Mouse (Mus musculus): ENCODE data around the gene Gm10024. TPM values are rescaled to one million over a fixed set of nuclear protein-coding genes. Genes with fewer than 3 reads are reported as not detected.
"Not testable (repeated sequence)": the region's sequence is repeated elsewhere in the genome, so short reads cannot be mapped to it uniquely, and the experiment has no call there.

Gene Gm10024
- total RNA-seq, 1 experiment from 2014 or later, result not detected

DNA sequence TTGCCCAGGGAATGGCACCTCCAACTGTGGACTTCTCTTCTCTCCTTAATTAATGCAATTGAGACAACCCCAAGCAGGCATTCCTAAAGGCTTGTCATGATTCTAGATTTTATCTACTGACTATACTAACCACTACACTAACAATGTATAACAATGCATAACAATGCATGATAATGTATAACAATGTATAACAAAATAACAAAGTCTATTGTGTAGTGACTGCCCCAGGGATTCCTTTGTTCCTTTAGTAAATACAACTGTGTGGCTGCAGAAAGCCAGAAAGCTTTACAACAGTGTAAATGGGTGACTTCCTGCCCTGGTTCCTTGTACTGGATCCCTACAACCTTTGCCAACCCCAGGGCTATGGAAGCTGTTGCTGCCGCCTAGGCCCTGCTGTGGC lies 24.7 kb downstream of the Gm10024 start:
- no peak for DNase-seq

DNA sequence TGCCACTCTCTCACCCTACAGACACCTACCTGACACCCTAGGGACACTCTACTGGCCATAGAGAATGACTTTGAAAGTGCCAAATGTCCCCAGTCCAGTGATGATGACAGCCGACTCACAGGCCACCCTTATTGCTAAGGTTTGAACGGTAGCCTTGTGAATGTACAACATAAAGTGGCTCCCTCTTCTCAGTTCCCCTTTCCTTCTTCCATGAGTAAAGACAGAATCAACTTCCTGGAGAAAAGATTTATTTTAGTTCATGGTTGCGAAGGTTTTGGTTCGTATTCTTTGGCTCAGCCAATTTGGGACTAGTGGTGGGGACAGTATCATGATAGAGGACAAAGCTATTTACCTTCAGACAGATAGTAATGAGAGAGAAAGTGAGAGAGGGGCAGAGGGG lies 27.7 kb downstream of the Gm10024 start:
- DNase-seq, result no peak

DNA sequence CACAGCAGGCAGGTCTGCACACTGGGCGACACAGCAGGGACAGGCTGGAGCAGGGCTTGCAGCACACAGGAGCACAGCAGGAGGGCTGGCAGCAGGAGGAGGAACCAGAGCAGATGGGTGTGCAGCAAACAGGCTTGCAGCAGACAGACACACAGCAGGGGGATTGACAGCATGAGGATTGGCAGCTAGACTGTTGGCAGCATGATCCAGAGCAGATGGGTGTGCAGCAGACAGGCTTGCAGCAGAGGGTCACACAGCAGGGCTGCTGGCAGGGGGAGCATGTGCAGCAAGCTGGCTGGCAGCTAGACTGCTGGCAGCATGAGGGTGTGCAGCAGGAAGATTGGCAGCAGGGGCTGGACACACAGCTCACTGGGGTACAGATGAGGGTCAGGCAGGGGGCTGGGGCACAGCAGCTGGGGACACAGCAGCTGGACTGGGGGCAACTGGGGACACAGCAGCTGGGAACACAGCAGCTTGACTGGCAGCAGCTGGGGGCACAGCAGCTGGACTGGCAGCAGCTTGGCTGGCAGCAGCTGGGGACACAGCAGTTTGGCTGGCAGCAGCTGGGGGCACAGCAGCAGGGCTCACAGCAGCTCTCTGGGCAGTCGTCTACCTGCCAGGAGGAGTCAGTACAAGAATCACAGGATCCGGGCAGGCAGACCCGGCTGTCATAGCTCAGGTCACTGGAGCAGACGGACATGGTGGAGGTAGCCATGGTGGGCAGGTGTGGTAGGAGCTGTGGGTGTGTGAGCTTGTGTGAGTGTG lies 30.8 kb downstream of the Gm10024 start, which contains the start of gene Gm18596:
Gene Gm18596 (minus strand): TSS at position 715 of the 765 bp plus-strand sequence.
- DNase-seq, result not testable (repeated sequence)

DNA sequence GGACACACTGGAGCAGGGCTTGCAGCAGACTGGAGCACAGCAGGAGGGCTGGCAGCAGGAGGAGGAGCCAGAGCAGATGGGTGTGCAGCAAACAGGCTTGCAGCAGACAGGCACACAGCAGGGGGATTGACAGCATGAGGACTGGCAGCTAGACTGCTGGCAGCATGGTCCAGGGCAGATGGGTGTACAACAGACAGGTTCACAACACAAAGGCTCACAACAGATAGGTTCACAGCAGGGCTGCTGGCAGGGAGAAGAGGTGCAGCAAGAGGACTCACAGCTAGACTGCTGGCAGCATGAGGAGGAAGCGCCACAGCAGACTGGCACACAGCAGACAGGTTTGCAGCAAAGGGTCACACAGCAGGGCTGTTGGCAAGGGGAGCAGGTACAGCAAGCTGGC lies 39.4 kb downstream of the Gm10024 start:
- DNase-seq, result not testable (repeated sequence)

DNA sequence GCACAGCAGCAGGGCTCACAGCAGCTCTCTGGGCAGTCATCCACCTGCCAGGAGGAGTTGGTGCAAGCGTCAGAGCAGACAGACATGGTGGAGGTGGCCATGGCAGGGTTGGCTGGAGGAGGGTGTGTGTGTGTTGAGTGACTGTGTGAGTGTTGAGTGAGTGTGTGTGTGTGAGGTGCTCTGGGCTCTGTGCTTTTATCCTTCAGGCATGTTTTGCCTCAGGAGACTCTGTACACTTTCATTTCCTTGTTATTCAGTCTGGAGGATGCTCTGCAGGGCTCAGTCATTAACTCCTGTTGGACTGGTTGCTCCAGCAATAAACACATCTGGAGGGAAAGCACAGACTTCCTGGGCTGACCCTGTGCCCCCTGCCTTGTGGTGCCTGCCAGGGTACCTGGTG lies 40.0 kb downstream of the Gm10024 start, which contains the start of gene Gm9736:
Gene Gm9736 (minus strand): TSS at position 101 of the 400 bp plus-strand sequence.
- DNase-seq, result not testable (repeated sequence)

DNA sequence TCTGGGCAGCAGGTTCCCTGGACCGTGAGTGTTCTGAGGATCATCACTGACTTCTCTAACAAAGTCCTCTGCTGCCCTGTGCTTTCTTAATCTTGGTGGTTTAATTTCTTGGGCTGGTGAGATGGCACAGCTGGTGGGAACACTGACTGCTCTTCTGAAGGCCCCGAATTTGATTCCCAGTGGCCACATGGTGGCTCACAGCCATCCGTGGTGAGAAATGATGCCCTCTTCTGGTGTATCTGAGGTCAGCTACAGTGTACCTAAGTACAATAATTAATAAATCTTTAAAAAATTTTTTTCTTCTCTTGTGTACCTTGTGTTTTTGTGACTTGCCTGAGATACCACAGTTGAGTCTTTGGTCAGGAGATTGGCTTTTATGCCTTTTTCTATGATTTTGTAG lies 41.1 kb downstream of the Gm10024 start:
- DNase-seq, result not testable (repeated sequence)

DNA sequence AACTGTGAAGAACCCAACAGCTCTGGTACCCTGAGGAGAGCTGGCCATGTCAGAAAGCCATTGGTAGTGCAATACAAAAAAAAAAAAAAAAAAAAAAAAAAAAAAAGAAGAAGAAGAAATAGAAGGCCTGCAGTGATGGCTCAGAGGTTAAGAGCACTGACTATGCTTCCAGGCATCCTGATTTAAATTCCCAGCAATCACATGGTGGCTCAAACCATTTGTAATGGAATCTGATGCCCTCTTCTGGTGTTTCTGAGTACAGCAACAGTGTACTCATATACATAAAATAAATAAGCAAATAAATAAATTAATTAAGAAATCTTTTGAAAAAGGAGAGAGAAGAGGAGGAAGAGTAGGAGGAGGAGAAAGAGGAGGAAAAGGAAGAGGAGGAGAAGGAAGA lies 42.2 kb downstream of the Gm10024 start:
- DNase-seq, result no peak

DNA sequence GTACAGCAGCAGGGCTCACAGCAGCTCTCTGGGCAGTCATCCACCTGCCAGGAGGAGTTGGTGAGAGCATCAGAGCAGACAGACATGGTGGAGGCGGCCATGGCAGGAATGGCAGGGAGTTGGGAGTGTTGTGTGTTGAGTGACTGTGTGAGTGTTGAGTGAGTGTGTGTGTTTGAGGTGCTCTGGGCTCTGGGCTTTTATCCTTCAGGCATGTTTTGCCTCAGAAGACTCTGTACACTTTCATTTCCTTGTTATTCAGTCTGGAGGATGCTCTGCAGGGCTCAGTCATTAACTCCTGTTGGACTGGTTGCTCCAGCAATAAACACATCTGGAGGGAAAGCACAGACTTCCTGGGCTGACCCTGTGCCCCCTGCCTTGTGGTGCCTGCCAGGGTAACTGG lies 48.3 kb downstream of the Gm10024 start, which contains the start of gene Gm3233:
Gene Gm3233 (minus strand): TSS at position 101 of the 400 bp plus-strand sequence.
- DNase-seq, result not testable (repeated sequence)

Other genes with a start within 250 kb of the Gm10024 start
- 23.1 and 24.6 TPM in 2 replicates for gene Fam207a, start 195.7 kb upstream of the Gm10024 start, total RNA-seq (2021)
- 2.2 and 3.3 TPM in 2 replicates for gene Itgb2, start 181.2 kb upstream of the Gm10024 start, total RNA-seq (2021)
- 154 and 195 TPM in 2 replicates for gene Pttg1ip, start 129.7 kb upstream of the Gm10024 start, total RNA-seq (2021)
- 104 and 117 TPM in 2 replicates for gene Sumo3, start 105.4 kb upstream of the Gm10024 start, total RNA-seq (2021)
- gene Gm49325, start 105.3 kb upstream of the Gm10024 start, total RNA-seq (2021), result 20.9 TPM in 1 of 2 replicates, not detected in the other
- gene Ube2g2, start 89.2 kb upstream of the Gm10024 start, total RNA-seq (2021), result 45.4 and 45.5 TPM in 2 replicates
- gene Tspear, start 24.9 kb upstream of the Gm10024 start, total RNA-seq (2021), result 0.39 and 0.86 TPM in 2 replicates
- gene Gm19402, start 20.7 kb upstream of the Gm10024 start, total RNA-seq (2021), result not detected in 2 replicates
- not detected in 2 replicates for gene Gm9508, start 14.2 kb upstream of the Gm10024 start, total RNA-seq (2021)
- not detected in 2 replicates for gene Gm10272, start 4.8 kb upstream of the Gm10024 start, total RNA-seq (2021)
- gene Gm10142, start 4.3 kb downstream of the Gm10024 start, total RNA-seq (2021), result not detected in 2 replicates
- not detected in 2 replicates for gene Krtap12-1, start 9.1 kb downstream of the Gm10024 start, total RNA-seq (2021)
- not detected in 2 replicates for gene Gm10100, start 15.0 kb downstream of the Gm10024 start, total RNA-seq (2021)
- not detected in 2 replicates for gene Gm18596, start 31.2 kb downstream of the Gm10024 start, total RNA-seq (2021)
- not detected in 2 replicates for gene Gm9736, start 39.9 kb downstream of the Gm10024 start, total RNA-seq (2021)
- not detected in 2 replicates for gene Gm3233, start 48.2 kb downstream of the Gm10024 start, total RNA-seq (2021)
- gene Gm3238, start 59.9 kb downstream of the Gm10024 start, total RNA-seq (2021), result not detected in 2 replicates
- not detected in 2 replicates for gene Gm7138, start 65.5 kb downstream of the Gm10024 start, total RNA-seq (2021)
- gene Gm3250, start 71.1 kb downstream of the Gm10024 start, total RNA-seq (2021), result not detected in 2 replicates
- not detected in 2 replicates for gene Gm7137, start 76.7 kb downstream of the Gm10024 start, total RNA-seq (2021)
- not detected in 2 replicates for gene Gm9639, start 83.6 kb downstream of the Gm10024 start, total RNA-seq (2021)
- not detected in 2 replicates for gene Gm19668, start 87.7 kb downstream of the Gm10024 start, total RNA-seq (2021)
- gene Gm9507, start 100.4 kb downstream of the Gm10024 start, total RNA-seq (2021), result not detected in 2 replicates
- not detected in 2 replicates for gene Gm2696, start 103.2 kb downstream of the Gm10024 start, total RNA-seq (2021)
- not detected in 2 replicates for gene Krtap10-4, start 115.6 kb downstream of the Gm10024 start, total RNA-seq (2021)
- not detected in 2 replicates for gene Krtap10-10, start 124.5 kb downstream of the Gm10024 start, total RNA-seq (2021)
- not detected in 2 replicates for gene Gm36176, start 135.3 kb downstream of the Gm10024 start, total RNA-seq (2021)
- not detected in 2 replicates for gene Gm10318, start 141.4 kb downstream of the Gm10024 start, total RNA-seq (2021)
- not detected in 2 replicates for gene Gm3285, start 150.5 kb downstream of the Gm10024 start, total RNA-seq (2021)
- gene Lrrc3, start 191.1 kb downstream of the Gm10024 start, total RNA-seq (2021), result 5.5 and 8.0 TPM in 2 replicates

All from adrenal gland, postnatal 25 days (tissue).